Mouse (Mus musculus): ENCODE data around the gene Hsdl1. TPM values are rescaled to one million over a fixed set of nuclear protein-coding genes. Genes with fewer than 3 reads are reported as not detected.

Hsdl1 gene
- polyA plus RNA-seq, 1 experiment from 2014 or later, result 73.0 TPM

DNA sequence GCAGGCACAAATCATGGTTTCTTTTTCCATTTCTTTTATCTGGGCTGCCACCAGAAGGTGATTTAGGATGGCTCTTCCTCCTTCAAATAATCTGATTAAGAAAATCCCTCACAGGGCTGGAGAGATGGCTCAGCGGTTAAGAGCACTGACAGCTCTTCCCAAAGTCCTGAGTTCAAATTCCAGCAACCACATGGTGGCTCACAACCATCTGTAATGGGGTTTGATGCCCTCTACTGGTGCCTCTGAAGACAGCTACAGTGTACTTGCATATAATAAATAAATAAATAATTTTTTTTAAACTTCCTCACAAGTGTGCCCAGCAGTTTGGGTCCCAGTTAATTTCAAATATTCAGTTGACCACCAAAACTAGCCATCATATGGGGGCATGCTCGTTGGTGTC is 31.2 kb upstream of the Hsdl1 start:
- WGBS, result 87% methylated on average over 2 of the region's 2 CpGs

GRCm38 (mm10) chr8:119604996-119605395 is 30.0 kb upstream of the Hsdl1 start, which contains the start of gene Taf1c:
TSS of gene Taf1c (minus strand) at chr8:119605222.
- Histone ChIP-seq H3K9me3 (replicated peaks) (peaks cover 11% of the 10 kb centered on the region; the same call in 1 of the 2 replicates), H3K4me1 (peaks cover 17% of the 10 kb centered on the region), H3K36me3 (peaks cover 32% of the 10 kb centered on the region), H3K27me3 (ENCODE audit: low read depth, poor library complexity, severe bottlenecking) (no peaks in the 10 kb centered on the region), H3K27ac (replicated peaks) (peak within 1 kb of the TSS; percentile 84), H3K4me3 (peak within 1 kb of the TSS; percentile 82)
- peak; percentile 93 for DNase-seq (ENCODE audit: low spot score)
- under 1% methylated on average over 23 of the region's 23 CpGs for WGBS

More for the DNA sequence above, 31.2 kb upstream of the Hsdl1 start:
- no peaks in the 10 kb centered on the region for H3K27me3 ChIP-seq (ENCODE audit: low read depth, poor library complexity, severe bottlenecking)
- DNase-seq (ENCODE audit: low spot score), result no peak
- H3K4me3 ChIP-seq, result no peak overlapping the region
- peaks cover 20% of the 10 kb centered on the region for H3K36me3 ChIP-seq
- H3K9me3 ChIP-seq (replicated peaks), result peaks cover 11% of the 10 kb centered on the region; the same call in 1 of the 2 replicates
- H3K27ac ChIP-seq (replicated peaks), result no peak overlapping the region
- H3K4me1 ChIP-seq, result peaks cover 17% of the 10 kb centered on the region

DNA sequence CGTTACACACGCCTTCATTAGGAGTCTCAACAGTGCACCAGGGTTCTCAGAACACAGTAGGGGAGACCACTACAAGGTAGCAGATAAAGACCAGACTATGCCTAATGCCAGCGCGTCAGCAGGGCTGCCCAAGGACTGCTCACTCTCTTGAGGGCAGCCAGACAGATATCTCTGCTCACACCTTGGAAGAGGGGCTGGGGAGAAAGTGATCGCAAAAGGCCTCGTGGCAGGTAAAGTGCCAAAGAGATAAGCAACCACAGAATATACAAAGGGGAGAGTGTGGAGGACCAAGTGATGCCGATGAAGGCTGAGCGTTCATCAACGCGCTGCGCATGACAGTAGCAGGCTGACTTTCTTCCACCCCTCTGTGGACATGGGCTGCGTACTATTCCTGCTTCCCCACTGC is 29.4 kb upstream of the Hsdl1 start:
- Histone ChIP-seq H3K27me3 (ENCODE audit: low read depth, poor library complexity, severe bottlenecking) (no peaks in the 10 kb centered on the region), H3K9me3 (replicated peaks) (peaks cover 11% of the 10 kb centered on the region; the same call in 1 of the 2 replicates), H3K36me3 (peaks cover 38% of the 10 kb centered on the region), H3K4me1 (peaks cover 17% of the 10 kb centered on the region), H3K4me3 (peak overlapping the region; percentile 82), H3K27ac (replicated peaks) (peak overlapping the region; percentile 84)
- WGBS, result 47% methylated on average over 12 of the region's 12 CpGs
- DNase-seq (ENCODE audit: low spot score), result no peak

- peak overlapping the region; percentile 82 for H3K4me3 ChIP-seq
- 95% methylated on average over 4 of the region's 4 CpGs for WGBS
- no peaks in the 10 kb centered on the region for H3K27me3 ChIP-seq (ENCODE audit: low read depth, poor library complexity, severe bottlenecking)
- H3K27ac ChIP-seq (replicated peaks), result no peak overlapping the region
- H3K36me3 ChIP-seq, result peaks cover 44% of the 10 kb centered on the region
- peaks cover 17% of the 10 kb centered on the region for H3K4me1 ChIP-seq
- DNase-seq (ENCODE audit: low spot score), result no peak
- peaks cover 6% of the 10 kb centered on the region; the same call in 1 of the 2 replicates for H3K9me3 ChIP-seq (replicated peaks)
These were observed 28.8 kb upstream of the Hsdl1 start for GRCm38 (mm10) chr8:119603771-119604170.

- no peak for DNase-seq (ENCODE audit: low spot score)
- Histone ChIP-seq H3K36me3 (peaks cover 6% of the 10 kb centered on the region), H3K4me3 (no peak overlapping the region), H3K27ac (replicated peaks) (no peak overlapping the region), H3K9me3 (replicated peaks) (no peaks in the 10 kb centered on the region), H3K4me1 (peaks cover 33% of the 10 kb centered on the region), H3K27me3 (ENCODE audit: low read depth, poor library complexity, severe bottlenecking) (no peaks in the 10 kb centered on the region)
- WGBS, result 88% methylated on average over 7 of the region's 7 CpGs
These were observed 16.5 kb upstream of the Hsdl1 start for GRCm38 (mm10) chr8:119591456-119591855.

GRCm38 (mm10) chr8:119590348-119590747 is 15.4 kb upstream of the Hsdl1 start:
- Histone ChIP-seq H3K9me3 (replicated peaks) (no peaks in the 10 kb centered on the region), H3K27ac (replicated peaks) (no peak overlapping the region), H3K4me3 (no peak overlapping the region), H3K36me3 (no peaks in the 10 kb centered on the region), H3K4me1 (peaks cover 36% of the 10 kb centered on the region), H3K27me3 (ENCODE audit: low read depth, poor library complexity, severe bottlenecking) (peaks cover 8% of the 10 kb centered on the region)
- no peak for DNase-seq (ENCODE audit: low spot score)
- 83% methylated on average over 14 of the region's 14 CpGs for WGBS

GRCm38 (mm10) chr8:119588844-119589243 is 13.9 kb upstream of the Hsdl1 start:
- WGBS, result 25% methylated on average over 10 of the region's 10 CpGs
- Histone ChIP-seq H3K9me3 (replicated peaks) (no peaks in the 10 kb centered on the region), H3K27ac (replicated peaks) (no peak overlapping the region), H3K27me3 (ENCODE audit: low read depth, poor library complexity, severe bottlenecking) (peaks cover 8% of the 10 kb centered on the region), H3K4me1 (peaks cover 24% of the 10 kb centered on the region), H3K36me3 (no peaks in the 10 kb centered on the region), H3K4me3 (no peak overlapping the region)
- peak; percentile 31 for DNase-seq (ENCODE audit: low spot score)

GRCm38 (mm10) chr8:119588321-119588720 is 13.3 kb upstream of the Hsdl1 start:
- H3K4me3 ChIP-seq, result no peak overlapping the region
- H3K4me1 ChIP-seq, result peaks cover 24% of the 10 kb centered on the region
- H3K9me3 ChIP-seq (replicated peaks), result no peaks in the 10 kb centered on the region
- DNase-seq (ENCODE audit: low spot score), result no peak
- H3K27me3 ChIP-seq (ENCODE audit: low read depth, poor library complexity, severe bottlenecking), result peaks cover 8% of the 10 kb centered on the region
- WGBS, result 64% methylated on average over 4 of the region's 4 CpGs
- no peaks in the 10 kb centered on the region for H3K36me3 ChIP-seq
- no peak overlapping the region for H3K27ac ChIP-seq (replicated peaks)

GRCm38 (mm10) chr8:119585901-119586300 is 10.9 kb upstream of the Hsdl1 start:
- Histone ChIP-seq H3K9me3 (replicated peaks) (no peaks in the 10 kb centered on the region), H3K27me3 (ENCODE audit: low read depth, poor library complexity, severe bottlenecking) (peaks cover 8% of the 10 kb centered on the region), H3K36me3 (no peaks in the 10 kb centered on the region), H3K4me1 (peaks cover 13% of the 10 kb centered on the region), H3K4me3 (peak overlapping the region; percentile 47), H3K27ac (replicated peaks) (peak overlapping the region; percentile 55)
- 29% methylated on average over 24 of the region's 24 CpGs for WGBS
- no peak for DNase-seq (ENCODE audit: low spot score)

- Histone ChIP-seq H3K4me1 (peaks cover 2% of the 10 kb centered on the region), H3K27me3 (ENCODE audit: low read depth, poor library complexity, severe bottlenecking) (peaks cover 40% of the 10 kb centered on the region), H3K36me3 (no peaks in the 10 kb centered on the region), H3K9me3 (replicated peaks) (no peaks in the 10 kb centered on the region), H3K4me3 (no peak overlapping the region), H3K27ac (replicated peaks) (no peak overlapping the region)
- no peak for DNase-seq (ENCODE audit: low spot score)
- 90% methylated on average over 5 of the region's 5 CpGs for WGBS
These were observed 5.6 kb upstream of the Hsdl1 start for GRCm38 (mm10) chr8:119580441-119581161.

- H3K4me3 ChIP-seq, result no peak overlapping the region
- no peak for DNase-seq (ENCODE audit: low spot score)
- WGBS, result 43% methylated on average over 13 of the region's 13 CpGs
- H3K36me3 ChIP-seq, result no peaks in the 10 kb centered on the region
- no peaks in the 10 kb centered on the region for H3K9me3 ChIP-seq (replicated peaks)
- peaks cover 15% of the 10 kb centered on the region for H3K4me1 ChIP-seq
- H3K27me3 ChIP-seq (ENCODE audit: low read depth, poor library complexity, severe bottlenecking), result peaks cover 40% of the 10 kb centered on the region
- H3K27ac ChIP-seq (replicated peaks), result no peak overlapping the region
These were observed 4.1 kb upstream of the Hsdl1 start for GRCm38 (mm10) chr8:119579096-119579495.

GRCm38 (mm10) chr8:119575366-119575726 is 363 bp upstream of the Hsdl1 start:
- H3K27me3 ChIP-seq (ENCODE audit: low read depth, poor library complexity, severe bottlenecking), result peaks cover 47% of the 10 kb centered on the region

GRCm38 (mm10) chr8:119572411-119572810 is 2.6 kb downstream of the Hsdl1 start:
- Histone ChIP-seq H3K4me3 (no peak overlapping the region), H3K36me3 (peaks cover 7% of the 10 kb centered on the region), H3K9me3 (replicated peaks) (no peaks in the 10 kb centered on the region), H3K4me1 (peaks cover 44% of the 10 kb centered on the region), H3K27me3 (ENCODE audit: low read depth, poor library complexity, severe bottlenecking) (peaks cover 26% of the 10 kb centered on the region), H3K27ac (replicated peaks) (no peak overlapping the region)
- no peak for DNase-seq (ENCODE audit: low spot score)
- WGBS, result 96% methylated on average over 4 of the region's 4 CpGs

More at GRCm38 (mm10) chr8:119575366-119575726, 363 bp upstream of the Hsdl1 start:
- H3K27ac ChIP-seq (replicated peaks), result peak overlapping the region; percentile 92
- H3K9me3 ChIP-seq (replicated peaks), result no peaks in the 10 kb centered on the region
- H3K4me1 ChIP-seq, result peaks cover 36% of the 10 kb centered on the region
- 2% methylated on average over 16 of the region's 16 CpGs for WGBS
- no peak for DNase-seq (ENCODE audit: low spot score)
- H3K36me3 ChIP-seq, result no peaks in the 10 kb centered on the region
- H3K4me3 ChIP-seq, result peak overlapping the region; percentile 90
